Mouse (Mus musculus): ENCODE measurements at regions not wholly inside any gene's neighbourhood (a gene's known extent, or its start where the extent isn't known, plus 50 kb on each side); places are given as distances from the start of the nearest gene placed in this dataset.

DNA sequence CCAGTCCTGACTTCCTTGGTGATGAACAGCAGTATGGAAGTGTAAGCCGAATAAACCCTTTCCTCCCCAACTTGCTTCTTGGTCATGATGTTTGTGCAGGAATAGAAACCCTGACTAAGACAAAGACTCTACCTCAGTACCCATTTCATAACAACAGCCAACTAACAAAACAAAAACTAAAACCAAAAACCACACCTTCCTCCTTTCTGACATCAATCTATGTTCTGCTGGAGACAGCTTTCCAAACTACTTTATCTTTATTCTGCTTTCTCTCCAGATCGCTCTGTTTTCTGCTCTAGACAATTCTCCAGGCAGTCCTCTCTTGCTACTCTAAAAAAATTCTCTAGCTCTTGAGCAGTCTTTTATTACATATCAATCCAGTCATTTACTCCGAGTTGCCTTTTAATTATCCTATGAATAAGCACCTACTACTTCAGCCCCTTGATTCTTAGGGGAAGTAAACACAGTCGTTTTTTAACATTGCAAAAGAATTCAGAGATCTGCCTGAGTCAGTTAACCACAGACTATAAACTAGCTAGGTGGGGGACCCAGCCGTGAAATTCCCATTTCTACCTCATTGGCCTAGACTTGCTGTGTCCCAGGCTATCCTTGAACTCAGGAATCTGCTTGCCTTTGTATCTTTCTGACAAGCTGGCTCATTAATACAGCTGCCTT, 159.1 kb downstream of the Pfkfb3 start:
- no peak for TF ChIP-seq CTCF (IDR thresholded peaks at IDR 0.05; ENCODE audit: insufficient read depth, low read length)
- TF ChIP-seq POLR2A (IDR thresholded peaks at IDR 0.05; ENCODE audit: borderline replicate concordance, extremely low read depth, low read depth, low read length), result no peak
